Mouse (Mus musculus): ENCODE results near the gene Otud7b. TPM values are rescaled to one million over a fixed set of nuclear protein-coding genes. Genes with fewer than 3 reads are reported as not detected.

Gene Otud7b
- polyA plus RNA-seq, 1 experiment, result 12.5 TPM

DNA sequence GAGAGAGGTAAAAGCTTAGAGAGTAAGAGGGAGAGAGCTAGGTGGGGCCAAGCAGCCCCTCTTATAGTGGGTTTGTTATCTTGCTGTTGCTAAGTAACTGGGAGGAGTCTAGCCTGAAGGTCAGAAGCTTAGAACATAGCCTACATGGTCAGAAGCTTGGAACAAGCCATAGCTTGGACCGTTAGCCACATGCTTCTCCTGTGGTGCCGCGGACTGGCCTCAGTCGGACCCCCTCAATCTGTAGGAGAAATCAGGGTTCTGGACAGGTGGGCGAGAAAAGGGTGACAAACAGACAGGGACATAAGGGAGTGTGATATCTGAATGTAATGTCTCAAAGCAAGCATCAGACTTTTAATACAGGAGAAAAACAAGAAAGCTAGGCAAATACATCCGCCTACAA is 35.3 kb upstream of the Otud7b start:
- no peak overlapping the region for H3ac ChIP-seq (ENCODE audit: control insufficient read depth, insufficient read length, low read depth)
- TF ChIP-seq MAX (IDR thresholded peaks at IDR 0.05) (no peak), FOSL1 (IDR thresholded peaks at IDR 0.05; ENCODE audit: insufficient read depth, low read length, poor library complexity, severe bottlenecking) (no peak), CTCF (IDR thresholded peaks at IDR 0.05; ENCODE audit: control insufficient read depth, insufficient read depth, insufficient read length) (no peak), CEBPB (IDR thresholded peaks at IDR 0.05; ENCODE audit: low read depth) (no peak), MYOD1 (IDR thresholded peaks at IDR 0.05; ENCODE audit: control insufficient read depth, insufficient read length, low read depth) (no peak), MYOG (IDR thresholded peaks at IDR 0.05; ENCODE audit: control insufficient read depth, extremely low read depth, insufficient read length) (no peak), USF1 (IDR thresholded peaks at IDR 0.05; ENCODE audit: low read depth) (no peak)
- H3K4me3 ChIP-seq (ENCODE audit: insufficient read depth, poor library complexity, severe bottlenecking), result no peak overlapping the region
- H3K79me2 ChIP-seq (ENCODE audit: control insufficient read depth, insufficient read depth), result no peaks in the 10 kb centered on the region
- no peaks in the 10 kb centered on the region for H3K36me3 ChIP-seq (ENCODE audit: control insufficient read depth, insufficient read depth)
- no peaks in the 10 kb centered on the region for H3K79me3 ChIP-seq (ENCODE audit: low read depth)
- no peaks in the 10 kb centered on the region for H3K27me3 ChIP-seq (ENCODE audit: control insufficient read depth, insufficient read depth, insufficient read length)

DNA sequence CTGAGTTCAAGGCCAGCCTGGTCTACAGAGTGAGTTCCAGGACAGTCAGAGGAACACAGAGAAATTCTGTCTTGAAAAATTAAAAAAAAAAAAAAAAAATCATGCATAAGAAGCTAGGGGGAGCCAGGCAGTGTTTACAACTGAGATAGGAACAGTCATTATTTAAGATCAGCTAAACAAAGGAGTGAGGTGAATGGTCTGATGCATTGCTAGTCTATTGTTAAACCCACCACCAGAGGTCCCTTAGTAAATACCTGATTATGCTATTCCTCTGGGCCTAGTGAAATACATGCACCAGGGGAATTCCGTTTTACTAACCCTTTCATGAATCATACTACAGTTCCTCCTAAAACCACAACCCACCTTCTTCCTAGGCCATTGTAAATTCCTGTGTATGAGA is 34.8 kb upstream of the Otud7b start:
- Histone ChIP-seq H3K27me3 (ENCODE audit: control insufficient read depth, insufficient read depth, insufficient read length) (no peaks in the 10 kb centered on the region), H3K79me3 (ENCODE audit: low read depth) (no peaks in the 10 kb centered on the region), H3K4me3 (ENCODE audit: insufficient read depth, poor library complexity, severe bottlenecking) (no peak overlapping the region), H3ac (ENCODE audit: control insufficient read depth, insufficient read length, low read depth) (no peak overlapping the region), H3K36me3 (ENCODE audit: control insufficient read depth, insufficient read depth) (no peaks in the 10 kb centered on the region), H3K79me2 (ENCODE audit: control insufficient read depth, insufficient read depth) (no peaks in the 10 kb centered on the region)
- TF ChIP-seq CTCF (IDR thresholded peaks at IDR 0.05; ENCODE audit: control insufficient read depth, insufficient read depth, insufficient read length), result no peak
- no peak for TF ChIP-seq FOSL1 (IDR thresholded peaks at IDR 0.05; ENCODE audit: insufficient read depth, low read length, poor library complexity, severe bottlenecking)
- TF ChIP-seq CEBPB (IDR thresholded peaks at IDR 0.05; ENCODE audit: low read depth), result no peak
- TF ChIP-seq MAX (IDR thresholded peaks at IDR 0.05), result no peak
- TF ChIP-seq MYOD1 (IDR thresholded peaks at IDR 0.05; ENCODE audit: control insufficient read depth, insufficient read length, low read depth), result no peak
- TF ChIP-seq USF1 (IDR thresholded peaks at IDR 0.05; ENCODE audit: low read depth), result no peak
- no peak for TF ChIP-seq MYOG (IDR thresholded peaks at IDR 0.05; ENCODE audit: control insufficient read depth, extremely low read depth, insufficient read length)

DNA sequence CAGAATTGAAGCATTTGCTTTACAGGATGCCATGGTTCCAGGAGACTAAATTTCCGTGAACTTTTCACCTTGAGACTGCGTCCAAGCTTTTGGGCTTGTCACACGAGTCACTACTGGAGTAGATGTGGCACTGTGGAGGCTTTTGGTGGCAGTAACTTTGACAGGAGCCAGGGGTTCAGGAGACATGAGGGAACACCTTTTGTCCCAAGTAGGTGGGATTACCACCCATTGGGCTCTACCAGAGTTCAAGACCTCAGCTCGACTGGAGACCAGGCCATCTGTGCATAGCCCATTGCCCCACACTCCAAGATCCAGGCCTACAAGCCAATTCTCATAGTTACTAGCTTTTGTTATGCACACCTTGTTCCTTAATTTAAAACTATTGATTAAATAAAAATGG is 34.1 kb upstream of the Otud7b start:
- TF ChIP-seq MYOD1 (IDR thresholded peaks at IDR 0.05; ENCODE audit: control insufficient read depth, insufficient read length, low read depth), result no peak
- no peak for TF ChIP-seq USF1 (IDR thresholded peaks at IDR 0.05; ENCODE audit: low read depth)
- no peak for TF ChIP-seq MYOG (IDR thresholded peaks at IDR 0.05; ENCODE audit: control insufficient read depth, extremely low read depth, insufficient read length)
- no peak for TF ChIP-seq FOSL1 (IDR thresholded peaks at IDR 0.05; ENCODE audit: insufficient read depth, low read length, poor library complexity, severe bottlenecking)
- no peak for TF ChIP-seq CEBPB (IDR thresholded peaks at IDR 0.05; ENCODE audit: low read depth)
- TF ChIP-seq CTCF (IDR thresholded peaks at IDR 0.05; ENCODE audit: control insufficient read depth, insufficient read depth, insufficient read length), result no peak
- TF ChIP-seq MAX (IDR thresholded peaks at IDR 0.05), result no peak
- Histone ChIP-seq H3K36me3 (ENCODE audit: control insufficient read depth, insufficient read depth) (no peaks in the 10 kb centered on the region), H3K79me2 (ENCODE audit: control insufficient read depth, insufficient read depth) (no peaks in the 10 kb centered on the region), H3K27me3 (ENCODE audit: control insufficient read depth, insufficient read depth, insufficient read length) (no peaks in the 10 kb centered on the region), H3ac (ENCODE audit: control insufficient read depth, insufficient read length, low read depth) (no peak overlapping the region), H3K79me3 (ENCODE audit: low read depth) (no peaks in the 10 kb centered on the region), H3K4me3 (ENCODE audit: insufficient read depth, poor library complexity, severe bottlenecking) (no peak overlapping the region)

GRCm38 (mm10) chr3:96072921-96073486 is 31.3 kb upstream of the Otud7b start:
- no peaks in the 10 kb centered on the region for H3K79me3 ChIP-seq (ENCODE audit: low read depth)
- H3K79me2 ChIP-seq (ENCODE audit: control insufficient read depth, insufficient read depth), result no peaks in the 10 kb centered on the region
- TF ChIP-seq FOSL1 (IDR thresholded peaks at IDR 0.05; ENCODE audit: insufficient read depth, low read length, poor library complexity, severe bottlenecking), result no peak
- no peak for TF ChIP-seq USF1 (IDR thresholded peaks at IDR 0.05; ENCODE audit: low read depth)
- TF ChIP-seq CEBPB (IDR thresholded peaks at IDR 0.05; ENCODE audit: low read depth), result no peak
- TF ChIP-seq CTCF (IDR thresholded peaks at IDR 0.05; ENCODE audit: control insufficient read depth, insufficient read depth, insufficient read length), result no peak
- no peak for TF ChIP-seq MAX (IDR thresholded peaks at IDR 0.05)
- TF ChIP-seq MYOG (IDR thresholded peaks at IDR 0.05; ENCODE audit: control insufficient read depth, extremely low read depth, insufficient read length), result no peak
- no peak for TF ChIP-seq MYOD1 (IDR thresholded peaks at IDR 0.05; ENCODE audit: control insufficient read depth, insufficient read length, low read depth)
- H3K27me3 ChIP-seq (ENCODE audit: control insufficient read depth, insufficient read depth, insufficient read length), result no peaks in the 10 kb centered on the region
- no peaks in the 10 kb centered on the region for H3K36me3 ChIP-seq (ENCODE audit: control insufficient read depth, insufficient read depth)
- H3K4me3 ChIP-seq (ENCODE audit: insufficient read depth, poor library complexity, severe bottlenecking), result no peak overlapping the region
- H3ac ChIP-seq (ENCODE audit: control insufficient read depth, insufficient read length, low read depth), result no peak overlapping the region

DNA sequence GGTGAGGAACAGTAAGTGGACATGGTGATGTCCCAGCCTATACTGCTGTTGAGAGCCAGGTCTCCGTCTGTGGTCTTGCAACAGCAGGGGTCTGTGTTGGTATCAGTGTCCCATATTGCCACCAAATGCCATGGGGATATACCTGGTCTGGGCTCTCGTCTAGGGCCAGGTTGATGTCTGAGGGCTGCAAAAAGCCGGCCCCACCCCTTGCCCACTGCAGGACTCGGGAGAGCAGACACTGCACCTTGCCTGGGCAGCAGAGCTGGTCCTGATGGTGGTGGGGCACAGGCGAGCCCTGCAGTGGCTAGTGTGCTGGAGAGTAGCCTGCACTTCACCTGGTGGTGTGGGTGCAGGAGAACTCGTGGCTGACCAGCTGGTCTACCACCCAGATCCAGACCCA is 26.3 kb upstream of the Otud7b start:
- no peaks in the 10 kb centered on the region for H3K36me3 ChIP-seq (ENCODE audit: control insufficient read depth, insufficient read depth)
- TF ChIP-seq MYOD1 (IDR thresholded peaks at IDR 0.05; ENCODE audit: control insufficient read depth, insufficient read length, low read depth) (no peak), USF1 (IDR thresholded peaks at IDR 0.05; ENCODE audit: low read depth) (no peak), CEBPB (IDR thresholded peaks at IDR 0.05; ENCODE audit: low read depth) (no peak), MYOG (IDR thresholded peaks at IDR 0.05; ENCODE audit: control insufficient read depth, extremely low read depth, insufficient read length) (no peak), CTCF (IDR thresholded peaks at IDR 0.05; ENCODE audit: control insufficient read depth, insufficient read depth, insufficient read length) (no peak), FOSL1 (IDR thresholded peaks at IDR 0.05; ENCODE audit: insufficient read depth, low read length, poor library complexity, severe bottlenecking) (no peak), MAX (IDR thresholded peaks at IDR 0.05) (no peak)
- H3K79me3 ChIP-seq (ENCODE audit: low read depth), result no peaks in the 10 kb centered on the region
- no peak overlapping the region for H3ac ChIP-seq (ENCODE audit: control insufficient read depth, insufficient read length, low read depth)
- H3K79me2 ChIP-seq (ENCODE audit: control insufficient read depth, insufficient read depth), result no peaks in the 10 kb centered on the region
- H3K4me3 ChIP-seq (ENCODE audit: insufficient read depth, poor library complexity, severe bottlenecking), result no peak overlapping the region
- no peaks in the 10 kb centered on the region for H3K27me3 ChIP-seq (ENCODE audit: control insufficient read depth, insufficient read depth, insufficient read length)

Measured in C2C12 (cell line).